Mouse (Mus musculus) stomach, embryonic 16.5 days (tissue): ENCODE measurements at regions not wholly inside any gene's neighbourhood (a gene's known extent, or its start where the extent isn't known, plus 50 kb on each side); places are given as distances from the start of the nearest gene placed in this dataset.

Experiments used
- ATAC-seq: fragments of 200-750 bp; cut with Nextera tagmentation; 2 replicates; pipeline ENCODE4 v1.8.0; 2017; ENCODE audit warnings: moderate number of reproducible peaks, moderate TSS enrichment; ENCODE audit not compliant: insufficient read depth, low FRiP score
- H3K27ac ChIP-seq: fragments of 300-500 bp; sonication (generic); 2 replicates; pipeline ENCODE4 v1.5.1; 2014; ENCODE audit warnings: low read length
- H3K27me3 ChIP-seq: fragments of 300-500 bp; sonication (generic); 2 replicates; pipeline ENCODE4 v1.6.1; 2014; ENCODE audit warnings: low read length, control low read depth, mixed read lengths; ENCODE audit not compliant: control insufficient read depth, insufficient read depth
- H3K36me3 ChIP-seq: fragments of 300-500 bp; sonication (generic); 2 replicates; pipeline ENCODE4 v1.6.1; 2014; ENCODE audit warnings: low read length; ENCODE audit not compliant: control insufficient read depth, insufficient read depth
- H3K4me1 ChIP-seq: fragments of 300-500 bp; sonication (generic); 2 replicates; pipeline ENCODE4 v1.6.1; 2014; ENCODE audit warnings: low read length, control low read depth, mixed read lengths; ENCODE audit not compliant: control insufficient read depth, insufficient read depth
- H3K4me2 ChIP-seq: fragments of 300-500 bp; sonication (generic); 2 replicates; pipeline ENCODE4 v1.6.1; 2014; ENCODE audit warnings: low read depth, low read length, mixed read lengths
- H3K4me3 ChIP-seq: fragments of 300-500 bp; sonication (generic); replicated peaks from 2 replicates; pipeline ENCODE4 v1.5.1; 2014; ENCODE audit warnings: mild to moderate bottlenecking, low read length
- H3K9ac ChIP-seq: fragments of 300-500 bp; sonication (generic); 2 replicates; pipeline ENCODE4 v1.6.1; 2014; ENCODE audit warnings: low read length
- H3K9me3 ChIP-seq: fragments of 300-500 bp; sonication (generic); replicated peaks from 2 replicates; pipeline ENCODE4 v1.6.1; 2016; ENCODE audit warnings: low read length, control low read depth; ENCODE audit not compliant: control insufficient read depth
- WGBS: fragments of 180-500 bp; shearing (Covaris S2); extraction: QIAGEN DNeasy Blood & Tissue Kit; methylation state at CpG from one replicate; pipeline ENCODE4 v1.1.7; 2014; 5-methylcytosine and 5-hydroxymethylcytosine counted together

DNA sequence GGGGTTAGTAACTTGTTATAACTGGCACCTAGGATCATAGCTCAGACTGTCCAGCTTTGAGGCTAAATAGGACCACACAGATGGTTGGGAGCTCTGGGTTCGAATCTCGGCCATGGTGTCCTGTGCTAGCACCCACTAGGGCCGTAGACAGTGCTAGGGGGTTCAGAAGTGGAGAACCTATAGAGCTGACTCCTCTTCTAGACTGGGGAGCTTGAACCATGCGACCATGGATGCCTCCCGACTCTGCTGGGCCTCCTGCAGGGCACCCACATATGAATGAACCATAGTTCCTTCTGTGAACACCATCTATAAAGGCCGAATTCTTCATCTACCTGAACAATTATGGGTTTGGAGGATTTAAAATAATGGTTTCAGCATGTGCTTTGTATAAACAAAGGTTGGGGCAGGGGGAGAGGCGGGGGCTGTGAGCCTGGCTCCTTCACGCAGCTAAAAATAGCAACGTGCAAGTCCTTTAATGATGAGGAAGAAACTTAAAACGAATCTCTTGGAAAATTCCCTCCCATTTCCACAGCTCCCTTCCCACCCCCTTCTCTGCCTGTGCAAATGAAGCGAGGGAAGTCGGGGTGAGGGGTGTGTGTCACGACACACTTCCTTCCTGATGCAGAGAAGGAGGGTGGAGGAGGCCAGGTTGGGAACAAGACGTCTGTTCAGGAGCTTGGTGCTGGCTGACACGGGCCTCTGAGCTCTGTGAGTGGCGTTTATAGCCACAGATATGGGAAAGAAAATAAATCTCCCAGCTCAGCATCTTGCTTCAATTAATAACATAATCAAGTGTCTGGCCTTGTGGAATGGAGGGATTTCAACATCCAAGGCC lies 71.6 kb downstream of the Syf2 start:
- ATAC-seq = peak; percentile 54; the same call in 1 of the 2 replicates
- WGBS = 32% methylated on average over 16 of the region's 16 CpGs
- H3K27me3 ChIP-seq = no peaks in the 10 kb centered on the region
- no peaks in the 10 kb centered on the region for H3K36me3 ChIP-seq
- H3K4me1 ChIP-seq = peaks cover 10% of the 10 kb centered on the region; the same call in 1 of the 2 replicates
- H3K4me3 ChIP-seq = no peak overlapping the region
- H3K4me2 ChIP-seq = no peak overlapping the region
- peak overlapping the region; percentile 29; the same call in 1 of the 2 replicates for H3K27ac ChIP-seq
- H3K9me3 ChIP-seq = no peaks in the 10 kb centered on the region
- H3K9ac ChIP-seq = peak overlapping the region; percentile 19; the same call in 1 of the 2 replicates

DNA sequence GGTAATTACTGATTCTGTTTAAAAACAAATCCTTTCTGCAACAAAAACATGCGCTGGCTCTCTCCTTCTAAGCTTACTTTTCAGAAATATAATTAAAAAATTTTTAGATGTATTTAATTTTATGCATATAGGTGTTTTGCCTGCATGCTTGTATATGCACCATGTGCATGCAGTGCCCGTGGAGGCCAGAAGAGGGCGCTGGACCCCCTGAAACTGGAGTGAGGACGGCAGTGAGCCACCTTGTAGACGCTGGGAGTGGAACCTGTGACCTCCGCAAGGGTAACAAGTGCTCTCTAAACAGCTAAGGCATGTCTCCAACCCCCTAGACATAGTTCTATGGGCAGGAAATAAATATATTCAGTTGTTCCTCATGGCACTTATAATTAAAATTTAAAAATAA lies 80.7 kb downstream of the Syf2 start:
- Histone ChIP-seq H3K9ac (no peak overlapping the region), H3K36me3 (no peaks in the 10 kb centered on the region), H3K27ac (no peak overlapping the region), H3K4me3 (no peak overlapping the region), H3K4me2 (no peak overlapping the region), H3K27me3 (no peaks in the 10 kb centered on the region), H3K9me3 (no peaks in the 10 kb centered on the region; the same call in 1 of the 2 replicates), H3K4me1 (no peaks in the 10 kb centered on the region)
- WGBS = 79% methylated on average over 6 of the region's 6 CpGs
- ATAC-seq = no peak

DNA sequence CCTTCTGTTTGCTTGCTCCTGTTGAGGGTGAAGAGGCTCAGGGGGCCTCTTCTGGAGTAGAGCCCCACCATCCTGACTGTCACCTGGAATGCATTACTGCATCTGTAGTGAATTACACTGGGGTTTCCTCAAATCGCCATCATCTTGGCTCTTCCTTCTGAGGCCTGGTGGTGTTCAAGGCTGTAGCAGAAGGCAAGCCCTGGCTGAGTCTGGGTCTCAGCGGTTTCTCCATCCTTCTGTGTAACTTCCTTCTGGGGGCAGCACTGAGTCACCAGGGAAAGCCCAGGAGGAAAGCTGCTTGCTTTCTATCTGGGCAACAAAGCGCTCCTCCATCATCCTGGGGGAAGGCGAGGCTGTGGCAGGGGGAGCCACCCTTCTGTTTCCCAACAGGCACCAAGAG lies 82.2 kb downstream of the Syf2 start:
- Histone ChIP-seq H3K9me3 (no peaks in the 10 kb centered on the region; the same call in 1 of the 2 replicates), H3K4me1 (no peaks in the 10 kb centered on the region), H3K27me3 (no peaks in the 10 kb centered on the region), H3K9ac (no peak overlapping the region), H3K4me2 (no peak overlapping the region), H3K4me3 (no peak overlapping the region), H3K27ac (no peak overlapping the region), H3K36me3 (no peaks in the 10 kb centered on the region)
- no peak for ATAC-seq
- WGBS = 77% methylated on average over 4 of the region's 4 CpGs

DNA sequence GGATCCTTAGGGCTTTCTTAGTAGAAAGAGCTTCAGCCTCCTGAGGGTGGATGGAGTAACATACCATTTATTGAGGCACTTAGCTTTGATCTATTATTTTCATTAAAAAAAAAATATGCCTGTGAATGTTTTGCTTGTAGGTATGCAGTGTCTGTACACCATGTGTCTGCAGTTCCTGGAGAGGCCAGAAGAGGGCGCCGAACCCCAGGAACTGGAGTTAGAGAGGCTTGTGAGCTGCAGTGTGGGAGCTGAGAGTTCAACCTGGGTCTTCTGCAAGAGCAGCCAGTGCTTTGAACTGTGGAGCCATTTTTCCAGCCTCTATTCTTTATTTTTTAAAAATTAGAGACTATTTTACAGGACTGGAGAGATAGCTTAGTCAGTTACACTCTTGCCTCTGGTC lies 83.2 kb downstream of the Syf2 start:
- H3K9me3 ChIP-seq = no peaks in the 10 kb centered on the region; the same call in 1 of the 2 replicates
- H3K4me2 ChIP-seq = no peak overlapping the region
- H3K27ac ChIP-seq = no peak overlapping the region
- ATAC-seq = no peak
- H3K4me1 ChIP-seq = no peaks in the 10 kb centered on the region
- no peak overlapping the region for H3K4me3 ChIP-seq
- 53% methylated on average over 2 of the region's 2 CpGs for WGBS
- no peak overlapping the region for H3K9ac ChIP-seq
- no peaks in the 10 kb centered on the region for H3K27me3 ChIP-seq
- no peaks in the 10 kb centered on the region for H3K36me3 ChIP-seq

DNA sequence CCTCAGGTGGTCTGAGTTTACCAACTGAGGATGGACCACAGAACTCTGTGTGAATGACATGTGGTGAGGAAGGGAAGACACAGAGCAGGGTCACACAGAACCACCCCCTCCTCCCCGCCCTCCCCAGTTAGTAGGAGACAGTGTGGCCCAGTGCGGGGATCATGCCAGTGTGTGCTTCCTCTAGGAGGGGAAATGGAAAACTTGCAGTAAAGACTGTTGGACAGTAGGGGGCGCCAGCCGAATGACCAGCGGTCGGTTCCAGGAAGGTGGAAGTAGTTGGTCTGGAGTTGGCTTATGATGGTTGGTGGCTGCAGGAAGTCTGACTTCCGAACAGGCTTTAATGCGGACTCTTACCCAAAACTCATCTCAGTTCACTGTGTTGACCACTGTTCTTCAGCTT lies 87.3 kb downstream of the Syf2 start:
- Histone ChIP-seq H3K27me3 (no peaks in the 10 kb centered on the region), H3K9ac (no peak overlapping the region), H3K4me2 (no peak overlapping the region), H3K4me1 (no peaks in the 10 kb centered on the region), H3K27ac (no peak overlapping the region), H3K36me3 (no peaks in the 10 kb centered on the region), H3K9me3 (no peaks in the 10 kb centered on the region; the same call in 1 of the 2 replicates), H3K4me3 (no peak overlapping the region)
- 21% methylated on average over 8 of the region's 8 CpGs for WGBS
- ATAC-seq = no peak

DNA sequence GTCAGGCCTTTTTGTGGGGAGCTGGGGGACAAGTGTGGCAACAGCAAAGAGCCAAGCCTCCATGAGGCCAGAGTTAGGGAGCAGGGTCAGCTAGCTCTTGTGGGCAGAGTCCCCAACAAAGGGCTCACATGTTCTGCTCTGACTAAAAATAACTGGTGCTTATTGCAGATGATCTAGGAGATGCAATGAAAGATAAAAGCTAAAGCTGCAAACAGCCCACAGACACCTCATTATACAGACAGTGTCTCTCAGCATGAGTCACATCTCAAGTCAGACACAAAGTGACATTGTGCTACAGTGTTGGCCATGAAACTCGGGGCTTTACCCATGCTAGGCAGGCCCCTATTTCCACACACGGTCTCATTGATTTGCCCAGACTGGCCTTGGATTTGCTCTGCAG lies 88.4 kb downstream of the Syf2 start:
- no peak overlapping the region for H3K4me2 ChIP-seq
- no peaks in the 10 kb centered on the region for H3K9me3 ChIP-seq
- H3K4me3 ChIP-seq = no peak overlapping the region
- no peaks in the 10 kb centered on the region for H3K36me3 ChIP-seq
- no peaks in the 10 kb centered on the region for H3K27me3 ChIP-seq
- no peak overlapping the region for H3K9ac ChIP-seq
- no peak overlapping the region for H3K27ac ChIP-seq
- H3K4me1 ChIP-seq = no peaks in the 10 kb centered on the region
- no peak for ATAC-seq
- 47% methylated on average over 2 of the region's 2 CpGs for WGBS

DNA sequence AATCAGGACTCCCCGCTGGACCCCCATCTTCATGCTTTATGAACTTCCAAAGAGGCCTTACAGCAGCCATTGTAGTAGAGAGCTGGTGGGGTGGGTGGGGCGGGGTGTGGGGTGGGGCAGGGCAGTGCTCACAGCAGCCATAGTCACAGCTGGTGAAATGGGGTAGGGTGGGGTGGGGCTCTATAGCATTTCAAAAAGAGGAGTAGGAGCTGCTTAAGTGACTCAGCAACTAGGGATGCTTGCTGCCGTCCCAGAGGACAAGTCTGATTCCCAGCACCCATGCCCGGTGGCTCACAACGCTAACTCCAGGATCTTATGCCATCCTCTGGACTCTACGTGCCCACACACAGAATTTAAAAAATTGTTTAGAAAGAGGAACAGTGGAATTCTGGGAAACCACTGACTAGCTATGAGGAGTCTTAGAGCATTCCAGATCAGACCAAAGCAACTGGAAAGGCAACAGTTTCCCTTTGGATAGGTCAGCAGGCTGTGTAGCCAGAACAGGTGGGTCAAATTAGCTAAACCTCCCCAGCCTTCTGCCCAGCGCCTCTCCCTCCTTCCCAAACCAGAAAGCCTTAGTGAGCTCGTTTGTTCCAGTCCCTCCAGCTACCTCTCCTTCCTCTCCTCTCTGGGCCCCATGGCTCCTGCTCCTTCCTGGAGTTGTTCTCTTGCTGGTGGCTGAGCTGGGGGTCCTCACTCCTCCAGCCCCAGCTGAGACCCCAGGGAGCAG lies 89.7 kb downstream of the Syf2 start:
- Histone ChIP-seq H3K36me3 (no peaks in the 10 kb centered on the region), H3K4me2 (no peak overlapping the region), H3K4me3 (no peak overlapping the region), H3K9me3 (no peaks in the 10 kb centered on the region), H3K27me3 (no peaks in the 10 kb centered on the region), H3K27ac (no peak overlapping the region), H3K4me1 (no peaks in the 10 kb centered on the region; the same call in 1 of the 2 replicates), H3K9ac (no peak overlapping the region)
- ATAC-seq = no peak
- 76% methylated on average over 8 of the region's 8 CpGs for WGBS

DNA sequence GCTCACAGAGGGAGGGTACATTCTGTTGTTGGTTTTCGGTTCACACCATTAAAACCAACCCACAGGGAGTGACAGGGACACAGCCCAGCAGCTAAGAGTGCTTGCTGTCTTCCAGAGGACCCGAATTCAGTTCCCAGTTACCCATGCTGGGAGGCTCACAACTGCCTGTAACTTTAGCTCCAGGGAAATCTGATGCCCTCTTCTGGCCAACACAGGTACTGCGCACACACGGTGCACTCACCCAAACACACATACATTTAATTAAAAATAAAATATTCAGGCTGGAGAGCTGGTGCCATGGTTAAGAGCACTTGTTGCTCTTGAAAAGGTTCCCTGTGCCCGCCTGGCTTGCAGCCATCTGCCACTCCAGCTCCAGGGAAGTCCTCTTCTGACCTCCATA lies 92.5 kb downstream of the Syf2 start:
- H3K4me1 ChIP-seq = peaks cover 4% of the 10 kb centered on the region
- no peak overlapping the region for H3K4me2 ChIP-seq
- no peak for ATAC-seq
- no peaks in the 10 kb centered on the region for H3K27me3 ChIP-seq
- H3K27ac ChIP-seq = no peak overlapping the region
- no peak overlapping the region for H3K9ac ChIP-seq
- H3K36me3 ChIP-seq = no peaks in the 10 kb centered on the region
- H3K4me3 ChIP-seq = no peak overlapping the region
- WGBS = 94% methylated on average over 5 of the region's 5 CpGs
- no peaks in the 10 kb centered on the region for H3K9me3 ChIP-seq

DNA sequence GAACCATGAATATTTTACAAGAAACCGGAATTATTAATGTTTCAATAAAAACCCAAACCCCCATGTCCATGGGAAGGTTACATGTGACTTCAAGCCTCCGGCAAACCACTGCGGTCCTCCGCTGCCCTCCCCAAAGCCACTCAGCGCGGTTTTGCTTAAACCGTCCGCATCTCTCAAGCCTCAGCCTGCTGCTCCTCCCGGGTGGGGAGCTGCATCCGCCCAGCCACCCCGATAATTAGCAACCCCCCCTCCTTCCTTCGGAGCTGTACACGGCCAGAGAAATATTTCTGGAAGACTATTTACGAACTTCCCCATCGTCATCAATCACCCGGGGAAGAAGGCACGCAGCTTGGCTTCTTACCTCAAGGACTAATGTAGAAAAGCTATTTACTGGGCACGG lies 94.7 kb upstream of the Runx3 start:
- Histone ChIP-seq H3K9me3 (no peaks in the 10 kb centered on the region), H3K4me2 (peak overlapping the region; percentile 19; the same call in 1 of the 2 replicates), H3K4me3 (no peak overlapping the region), H3K27ac (no peak overlapping the region), H3K27me3 (no peaks in the 10 kb centered on the region), H3K9ac (peak overlapping the region; percentile 17; the same call in 1 of the 2 replicates), H3K36me3 (no peaks in the 10 kb centered on the region), H3K4me1 (peaks cover 4% of the 10 kb centered on the region)
- no peak for ATAC-seq
- 21% methylated on average over 18 of the region's 18 CpGs for WGBS
